Mouse (Mus musculus): ENCODE measurements around the gene Mfap1b. TPM values are rescaled to one million over a fixed set of nuclear protein-coding genes. Genes with fewer than 3 reads are reported as not detected.
A peak's percentile ranks its signal among the peaks of the same experiment; 100 is the strongest.

Gene Mfap1b
- total and polyA plus RNA-seq, 3 experiments: 19.1 to 20.3 TPM; not detected in 1

DNA sequence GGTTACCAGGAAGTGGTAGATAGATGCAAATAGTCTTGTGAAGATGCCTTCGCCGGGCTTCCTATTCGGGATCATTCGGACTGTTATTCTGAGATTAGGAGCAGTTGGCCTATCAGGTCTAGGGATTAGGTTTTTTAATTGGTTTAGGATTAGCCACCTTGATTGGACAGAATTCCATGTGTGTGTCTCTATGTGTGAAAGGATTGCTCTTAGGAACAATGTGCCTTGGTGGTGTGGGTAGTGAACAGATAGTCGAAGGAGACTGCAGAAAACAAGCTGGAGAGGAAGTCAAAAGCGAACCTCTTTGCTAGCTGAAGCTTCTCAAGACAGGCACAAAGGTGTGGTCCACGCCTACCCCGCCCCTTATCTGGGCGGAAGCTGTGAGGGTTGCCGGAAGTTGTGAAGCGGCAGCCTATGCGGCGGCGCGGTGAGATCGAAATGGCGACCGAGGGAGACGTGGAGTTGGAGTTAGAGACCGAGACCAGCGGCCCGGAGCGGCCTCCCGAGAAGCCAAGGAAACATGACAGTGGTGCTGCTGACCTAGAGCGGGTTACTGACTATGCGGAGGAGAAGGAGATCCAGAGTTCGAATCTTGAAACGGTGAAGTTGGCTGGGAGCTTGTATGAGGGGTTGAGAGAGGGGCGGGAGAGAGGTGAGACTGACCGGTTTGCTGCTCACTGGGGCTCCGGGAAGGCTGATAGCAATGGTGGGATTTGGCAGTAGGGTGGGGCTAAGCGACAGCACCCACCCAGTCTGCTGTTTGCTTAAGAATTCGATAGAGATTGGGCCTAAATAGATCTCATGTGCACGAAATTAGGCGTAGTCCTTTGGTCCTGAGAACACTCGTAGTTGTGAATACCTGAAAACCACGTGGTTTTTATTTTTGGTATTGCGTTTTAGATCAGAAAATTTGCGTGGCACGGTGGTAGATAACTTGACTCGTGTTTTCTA, 16.9 kb downstream of the Mfap1b start, which contains the start of gene Serinc4 (continued):
- TF ChIP-seq SMC3 (IDR thresholded peaks at IDR 0.05; ENCODE audit: low read depth, low read length): no peak
- TF ChIP-seq MYC (IDR thresholded peaks at IDR 0.05; ENCODE audit: low read depth, low read length): peak; percentile 94
- no peak for TF ChIP-seq EP300 (IDR thresholded peaks at IDR 0.05; ENCODE audit: low read depth in 1 of 2, low read length in 2 of 2)
- TF ChIP-seq ZKSCAN1 (IDR thresholded peaks at IDR 0.05; ENCODE audit: low read depth, low read length): no peak
- TF ChIP-seq JUND (IDR thresholded peaks at IDR 0.05; ENCODE audit: low read depth, low read length): no peak

- no peaks in the 10 kb centered on the region for H3K27me3 ChIP-seq (ENCODE audit: control insufficient read depth in 1 of 2, insufficient read depth in 2 of 2, low read length in 2 of 2)
- no peak for DNase-seq (ENCODE audit: low read depth, low spot score)
- peaks cover 0 to 20% of the 10 kb centered on the region in 2 experiments; a peak in 2 of 4 replicates for H3K36me3 ChIP-seq (ENCODE audit: control insufficient read depth in 1 of 2, insufficient read depth in 2 of 2, low read length in 2 of 2)
- H3K9me3 ChIP-seq (replicated peaks; ENCODE audit: insufficient read depth, low read length): no peaks in the 10 kb centered on the region
- H3K4me1 ChIP-seq (ENCODE audit: control insufficient read depth in 1 of 2, insufficient read depth in 2 of 2, low read length in 2 of 2): peaks cover 7 to 8% of the 10 kb centered on the region in 2 experiments
- TF ChIP-seq HCFC1 (IDR thresholded peaks at IDR 0.05; ENCODE audit: low read depth, low read length): no peak
- no peak for TF ChIP-seq GATA1 (IDR thresholded peaks at IDR 0.05; ENCODE audit: low read depth, low read length)
- no peak for TF ChIP-seq TAL1 (IDR thresholded peaks at IDR 0.05; ENCODE audit: low read length)
- no peak for TF ChIP-seq BHLHE40 (IDR thresholded peaks at IDR 0.05; ENCODE audit: borderline replicate concordance, low read depth, low read length)
- TF ChIP-seq POLR2AphosphoS5 (IDR thresholded peaks at IDR 0.05; ENCODE audit: borderline replicate concordance, low read depth, low read length): no peak
- no peak for TF ChIP-seq RCOR1 (IDR thresholded peaks at IDR 0.05; ENCODE audit: low read depth, low read length)
- TF ChIP-seq ZKSCAN1 (IDR thresholded peaks at IDR 0.05; ENCODE audit: low read depth, low read length): no peak
- TF ChIP-seq ETS1 (IDR thresholded peaks at IDR 0.05; ENCODE audit: low read depth, low read length): no peak
- TF ChIP-seq RAD21 (IDR thresholded peaks at IDR 0.05; ENCODE audit: low read depth, low read length): no peak
- TF ChIP-seq CTCF (IDR thresholded peaks at IDR 0.05 in 2 of 3, conservative IDR thresholded peaks at IDR 0.05 in 1 of 3; ENCODE audit: control insufficient read depth in 1 of 3, insufficient read depth in 1 of 3, low read depth in 2 of 3, low read length in 3 of 3, poor library complexity in 1 of 3, severe bottlenecking in 1 of 3): no peak
- TF ChIP-seq MAFK (IDR thresholded peaks at IDR 0.05; ENCODE audit: borderline replicate concordance, low read depth, low read length): no peak
- TF ChIP-seq JUND (IDR thresholded peaks at IDR 0.05; ENCODE audit: low read depth, low read length): no peak
- TF ChIP-seq POLR2A (IDR thresholded peaks at IDR 0.05; ENCODE audit: control insufficient read depth in 1 of 2, insufficient read depth in 1 of 2, low read depth in 1 of 2, low read length in 2 of 2, poor library complexity in 1 of 2): no peak
- TF ChIP-seq EP300 (IDR thresholded peaks at IDR 0.05; ENCODE audit: low read depth in 1 of 2, low read length in 2 of 2): no peak
- no peak for TF ChIP-seq MAZ (IDR thresholded peaks at IDR 0.05; ENCODE audit: low read depth, low read length)
- H3K79me2 ChIP-seq (ENCODE audit: control insufficient read depth, insufficient read depth, low read length, poor library complexity): peaks cover 18% of the 10 kb centered on the region
- H3K4me3 ChIP-seq (ENCODE audit: control insufficient read depth in 1 of 2, insufficient read depth in 1 of 2, low read depth in 2 of 2, low read length in 2 of 2): no peak overlapping the region
- no peak overlapping the region for H3K9ac ChIP-seq (ENCODE audit: control insufficient read depth, low read depth, low read length, poor library complexity, severe bottlenecking)
- H3K27ac ChIP-seq (ENCODE audit: control insufficient read depth, low read depth, low read length): no peak overlapping the region
Observed at GRCm38 (mm10) chr2:121455534-121455933, 18.3 kb downstream of the Mfap1b start.

Data from MEL (cell line).